Mouse (Mus musculus): Measurements from ENCODE around the gene Zfp648.

GRCm38 (mm10) chr1:154156177-154157062, 44.6 kb upstream of the Zfp648 start:
- no peak for TF ChIP-seq EP300 (IDR thresholded peaks at IDR 0.05; ENCODE audit: low read depth)
- TF ChIP-seq CTCF (IDR thresholded peaks at IDR 0.05; ENCODE audit: low read depth), result no peak
